Mouse (Mus musculus) limb, embryonic 11.5 days (tissue): ENCODE measurements around the gene Gm17651. TPM values are rescaled to one million over a fixed set of nuclear protein-coding genes. Genes with fewer than 3 reads are reported as not detected.

Experiments used
- ATAC-seq: fragments of 200-750 bp; cut with Nextera tagmentation; 2 replicates; pipeline ENCODE4 v1.8.0; 2017; ENCODE audit warnings: low read depth; ENCODE audit not compliant: insufficient number of reproducible peaks, low FRiP score, low TSS enrichment
- DNase-seq: peaks from one replicate; pipeline ENCODE4 v3.0.0-alpha.2; 2015; ENCODE audit warnings: low spot score
- H3K27ac ChIP-seq: fragments of 300-500 bp; sonication (generic); replicated peaks from 2 replicates; pipeline ENCODE4 v1.5.1; 2014; ENCODE audit warnings: low read depth, mild to moderate bottlenecking, low read length
- H3K27me3 ChIP-seq: fragments of 300-500 bp; sonication (generic); 2 replicates; pipeline ENCODE4 v1.6.1; 2014; ENCODE audit warnings: mild to moderate bottlenecking, low read length, mixed read lengths; ENCODE audit not compliant: control insufficient read depth, insufficient read depth
- H3K36me3 ChIP-seq: fragments of 300-500 bp; sonication (generic); 2 replicates; pipeline ENCODE4 v1.6.1; 2014; ENCODE audit warnings: mild to moderate bottlenecking, low read length, moderate library complexity, mixed read lengths; ENCODE audit not compliant: control insufficient read depth, insufficient read depth
- H3K4me1 ChIP-seq: fragments of 300-500 bp; sonication (generic); 2 replicates; pipeline ENCODE4 v1.6.1; 2014; ENCODE audit warnings: low read length, mixed read lengths; ENCODE audit not compliant: control insufficient read depth, insufficient read depth
- H3K4me2 ChIP-seq: fragments of 300-500 bp; sonication (generic); 2 replicates; pipeline ENCODE4 v1.6.1; 2014; ENCODE audit warnings: low read depth, mild to moderate bottlenecking, moderate library complexity; ENCODE audit not compliant: severe bottlenecking
- H3K4me3 ChIP-seq: fragments of 300-500 bp; sonication (generic); 2 replicates; pipeline ENCODE4 v1.5.1; 2014; ENCODE audit warnings: low read depth, low read length
- H3K9ac ChIP-seq: fragments of 300-500 bp; sonication (generic); 2 replicates; pipeline ENCODE4 v1.6.1; 2014; ENCODE audit warnings: mild to moderate bottlenecking, low read length
- H3K9me3 ChIP-seq: fragments of 300-500 bp; sonication (generic); 2 replicates; pipeline ENCODE4 v1.6.1; 2016; ENCODE audit warnings: low read length; ENCODE audit not compliant: control insufficient read depth
- WGBS: fragments of 180-500 bp; shearing (Covaris S2); extraction: QIAGEN DNeasy Blood & Tissue Kit; methylation state at CpG from one replicate; pipeline ENCODE4 v1.1.7; 2014; 5-methylcytosine and 5-hydroxymethylcytosine counted together
- polyA plus RNA-seq: library from polyadenylated mRNA; unstranded; fragments of >200 nt; fragmentation: Nextera tagmentation; extraction: Ambion mirVana; gene quantifications from 2 replicates; pipeline ENCODE4 v1.2.1, GENCODE M21; 2014

Gene Gm17651
- not detected in 2 replicates for polyA plus RNA-seq

GRCm38 (mm10) chr3:97674644-97675110, at the start of gene Gm17651:
TSS of gene Gm17651 (minus strand) at chr3:97674694.
- no peak within 1 kb of the TSS for H3K27ac ChIP-seq
- H3K36me3 ChIP-seq, result no peaks in the 10 kb centered on the region
- no peak within 1 kb of the TSS for H3K4me3 ChIP-seq
- DNase-seq (no peak), ATAC-seq (no peak)
- H3K9me3 ChIP-seq, result no peaks in the 10 kb centered on the region
- no peaks in the 10 kb centered on the region for H3K4me1 ChIP-seq
- H3K27me3 ChIP-seq, result no peaks in the 10 kb centered on the region
- 91% methylated on average over 7 of the region's 7 CpGs for WGBS
- H3K4me2 ChIP-seq, result no peak within 1 kb of the TSS
- H3K9ac ChIP-seq, result no peak within 1 kb of the TSS

- H3K9me3 ChIP-seq, result no peaks in the 10 kb centered on the region
- DNase-seq, result no peak
- no peak for ATAC-seq
- no peaks in the 10 kb centered on the region for H3K27me3 ChIP-seq
- no peaks in the 10 kb centered on the region for H3K36me3 ChIP-seq
- no peak overlapping the region for H3K4me3 ChIP-seq
- 82% methylated on average over 9 of the region's 9 CpGs for WGBS
- H3K4me1 ChIP-seq, result no peaks in the 10 kb centered on the region
- H3K4me2 ChIP-seq, result no peak overlapping the region
- no peak overlapping the region for H3K9ac ChIP-seq
- H3K27ac ChIP-seq, result no peak overlapping the region
Measured at GRCm38 (mm10) chr3:97719116-97719515, 44.6 kb upstream of the Gm17651 start.

GRCm38 (mm10) chr3:97715922-97716321, 41.4 kb upstream of the Gm17651 start:
- Histone ChIP-seq H3K9me3 (no peaks in the 10 kb centered on the region), H3K4me3 (no peak overlapping the region), H3K4me1 (no peaks in the 10 kb centered on the region), H3K36me3 (no peaks in the 10 kb centered on the region), H3K27ac (no peak overlapping the region), H3K9ac (no peak overlapping the region), H3K27me3 (no peaks in the 10 kb centered on the region), H3K4me2 (no peak overlapping the region)
- 81% methylated on average over 1 of the region's 1 CpGs for WGBS
- DNase-seq (no peak), ATAC-seq (no peak)

GRCm38 (mm10) chr3:97710881-97711280, 36.4 kb upstream of the Gm17651 start:
- DNase-seq (no peak), ATAC-seq (no peak)
- H3K9me3 ChIP-seq, result no peaks in the 10 kb centered on the region
- WGBS, result 57% methylated on average over 5 of the region's 5 CpGs
- no peaks in the 10 kb centered on the region for H3K27me3 ChIP-seq
- no peak overlapping the region for H3K27ac ChIP-seq
- no peak overlapping the region for H3K9ac ChIP-seq
- H3K4me1 ChIP-seq, result no peaks in the 10 kb centered on the region
- H3K4me3 ChIP-seq, result no peak overlapping the region
- H3K36me3 ChIP-seq, result no peaks in the 10 kb centered on the region
- no peak overlapping the region for H3K4me2 ChIP-seq

GRCm38 (mm10) chr3:97710134-97710533, 35.6 kb upstream of the Gm17651 start:
- Histone ChIP-seq H3K9me3 (no peaks in the 10 kb centered on the region), H3K36me3 (no peaks in the 10 kb centered on the region), H3K27me3 (no peaks in the 10 kb centered on the region), H3K4me2 (no peak overlapping the region), H3K4me3 (no peak overlapping the region), H3K9ac (no peak overlapping the region), H3K4me1 (no peaks in the 10 kb centered on the region), H3K27ac (no peak overlapping the region)
- 93% methylated on average over 11 of the region's 11 CpGs for WGBS
- ATAC-seq, result no peak
- DNase-seq, result no peak

GRCm38 (mm10) chr3:97706561-97706960, 32.1 kb upstream of the Gm17651 start:
- no peaks in the 10 kb centered on the region for H3K4me1 ChIP-seq
- H3K27me3 ChIP-seq, result no peaks in the 10 kb centered on the region
- no peak overlapping the region for H3K4me2 ChIP-seq
- H3K36me3 ChIP-seq, result no peaks in the 10 kb centered on the region
- H3K27ac ChIP-seq, result no peak overlapping the region
- DNase-seq (no peak), ATAC-seq (no peak)
- no peaks in the 10 kb centered on the region for H3K9me3 ChIP-seq
- H3K4me3 ChIP-seq, result no peak overlapping the region
- 92% methylated on average over 4 of the region's 4 CpGs for WGBS
- no peak overlapping the region for H3K9ac ChIP-seq

GRCm38 (mm10) chr3:97705508-97705907, 31.0 kb upstream of the Gm17651 start:
- Histone ChIP-seq H3K4me2 (no peak overlapping the region), H3K9me3 (no peaks in the 10 kb centered on the region), H3K4me3 (no peak overlapping the region), H3K27ac (no peak overlapping the region), H3K4me1 (no peaks in the 10 kb centered on the region), H3K36me3 (no peaks in the 10 kb centered on the region), H3K27me3 (no peaks in the 10 kb centered on the region), H3K9ac (no peak overlapping the region)
- DNase-seq, result no peak
- ATAC-seq, result no peak
- 84% methylated on average over 3 of the region's 3 CpGs for WGBS

GRCm38 (mm10) chr3:97702448-97703080, 28.1 kb upstream of the Gm17651 start:
- no peaks in the 10 kb centered on the region for H3K27me3 ChIP-seq
- H3K4me2 ChIP-seq, result no peak overlapping the region
- no peak overlapping the region for H3K4me3 ChIP-seq
- no peak for DNase-seq
- no peak overlapping the region for H3K27ac ChIP-seq
- 91% methylated on average over 11 of the region's 11 CpGs for WGBS
- no peak for ATAC-seq
- no peaks in the 10 kb centered on the region for H3K36me3 ChIP-seq
- H3K9ac ChIP-seq, result no peak overlapping the region
- H3K4me1 ChIP-seq, result no peaks in the 10 kb centered on the region
- H3K9me3 ChIP-seq, result no peaks in the 10 kb centered on the region

GRCm38 (mm10) chr3:97701198-97701597, 26.7 kb upstream of the Gm17651 start:
- H3K27ac ChIP-seq, result no peak overlapping the region
- no peaks in the 10 kb centered on the region for H3K27me3 ChIP-seq
- H3K4me1 ChIP-seq, result no peaks in the 10 kb centered on the region
- no peak overlapping the region for H3K4me3 ChIP-seq
- ATAC-seq (no peak), DNase-seq (no peak)
- H3K36me3 ChIP-seq, result no peaks in the 10 kb centered on the region
- H3K9ac ChIP-seq, result no peak overlapping the region
- H3K4me2 ChIP-seq, result no peak overlapping the region
- 62% methylated on average over 3 of the region's 3 CpGs for WGBS
- no peaks in the 10 kb centered on the region for H3K9me3 ChIP-seq
